Mouse (Mus musculus): ENCODE data around the gene Fgd3. TPM values are rescaled to one million over a fixed set of nuclear protein-coding genes. Genes with fewer than 3 reads are reported as not detected.

Fgd3 gene
- 34.2 TPM for polyA plus RNA-seq (2017; shearing (Covaris generic))

DNA sequence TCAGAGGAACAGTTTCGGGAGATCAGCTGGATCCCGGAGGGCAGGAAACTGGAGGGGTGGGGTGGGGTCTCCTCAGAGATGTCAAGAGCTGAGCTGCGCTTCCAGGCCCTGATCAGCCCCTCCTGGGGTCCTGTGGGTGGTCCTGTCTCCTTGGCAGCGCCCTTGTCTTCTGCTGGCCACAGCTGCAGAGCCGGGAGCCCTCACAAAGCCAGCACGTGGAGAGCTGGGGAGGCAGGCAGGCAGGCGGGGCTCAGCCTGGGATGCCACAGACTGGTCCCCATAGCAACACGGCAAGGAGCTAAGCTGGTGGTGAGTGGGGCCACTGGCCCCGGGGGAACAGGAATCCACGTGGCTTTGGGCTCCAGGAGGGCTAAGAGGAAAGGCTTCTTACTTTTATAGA lies at the start of gene Fgd3:
TSS of gene Fgd3 (minus strand) at position 272 of the 400 bp plus-strand sequence.

GRCm38 (mm10) chr13:49341012-49341830 lies 21.1 kb upstream of the Fgd3 start, which contains the start of gene Bicd2:
Gene Bicd2, plus strand, starts transcription at chr13:49341585.

DNA sequence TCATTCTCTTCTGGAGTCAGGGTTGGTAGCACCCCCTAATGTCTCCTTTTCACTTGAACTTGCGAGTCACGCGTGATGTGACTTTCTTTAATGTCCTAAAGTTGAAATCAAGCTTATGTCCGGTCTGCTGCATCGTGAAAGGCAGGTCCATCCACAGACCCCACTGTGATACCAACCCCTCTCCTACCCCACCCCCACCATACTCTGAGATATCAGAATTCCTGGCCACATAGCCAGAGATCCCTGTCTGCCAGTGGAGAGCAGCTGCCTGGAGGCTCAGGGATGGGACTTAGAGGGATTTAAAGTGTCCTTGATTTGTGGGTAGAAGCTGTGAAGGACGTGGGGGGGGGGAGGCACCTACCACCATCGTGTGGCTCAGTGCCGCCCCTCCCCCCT lies 71.6 kb downstream of the Fgd3 start, which contains the start of gene Susd3:
TSS of gene Susd3 (minus strand) at position 240 of the 396 bp plus-strand sequence.

GRCm38 (mm10) chr13:49215504-49216219 lies 104.4 kb downstream of the Fgd3 start, which contains the start of gene Card19:
Gene Card19, minus strand, starts transcription at chr13:49216037.

Other genes with a start within 250 kb of the Fgd3 start
- gene Wnk2, start 172.3 kb downstream of the Fgd3 start, polyA plus RNA-seq (2017; shearing (Covaris generic)) = not detected
- 76.6 TPM for gene Ninj1, start 132.8 kb downstream of the Fgd3 start, polyA plus RNA-seq (2017; shearing (Covaris generic))
- 79.3 TPM for gene Card19, start 104.3 kb downstream of the Fgd3 start, polyA plus RNA-seq (2017; shearing (Covaris generic))
- gene Susd3, start 71.6 kb downstream of the Fgd3 start, polyA plus RNA-seq (2017; shearing (Covaris generic)) = 25.2 TPM
- 27.1 TPM for gene Bicd2, start 21.3 kb upstream of the Fgd3 start, polyA plus RNA-seq (2017; shearing (Covaris generic))
- gene Ippk, start 100.9 kb upstream of the Fgd3 start, polyA plus RNA-seq (2017; shearing (Covaris generic)) = 15.8 TPM
- 2.8 TPM for gene Tes3-ps, start 173.0 kb upstream of the Fgd3 start, polyA plus RNA-seq (2017; shearing (Covaris generic))
- gene Ecm2, start 184.5 kb upstream of the Fgd3 start, polyA plus RNA-seq (2017; shearing (Covaris generic)) = 0.12 TPM
- not detected for gene Aspn, start 224.1 kb upstream of the Fgd3 start, polyA plus RNA-seq (2017; shearing (Covaris generic))

All from naive thymus-derived CD4-positive, alpha-beta T cell, adult 5 months (primary cell).